Mouse (Mus musculus) olfactory bulb, adult 2 months (tissue): ENCODE results near the gene Pou6f2.

Experiments
- CTCF ChIP-seq: fragments of 200-500 bp; IDR thresholded peaks from 2 replicates; pipeline ENCODE4 v1.5.1; 2012; ENCODE audit warnings: low read depth, mild to moderate bottlenecking, low read length, moderate library complexity; ENCODE audit not compliant: insufficient read depth
- POLR2A ChIP-seq: fragments of 200-500 bp; IDR thresholded peaks from 2 replicates; pipeline ENCODE4 v1.6.1; 2012; ENCODE audit warnings: mild to moderate bottlenecking, low read depth, low read length, moderate library complexity; ENCODE audit not compliant: insufficient read depth

DNA sequence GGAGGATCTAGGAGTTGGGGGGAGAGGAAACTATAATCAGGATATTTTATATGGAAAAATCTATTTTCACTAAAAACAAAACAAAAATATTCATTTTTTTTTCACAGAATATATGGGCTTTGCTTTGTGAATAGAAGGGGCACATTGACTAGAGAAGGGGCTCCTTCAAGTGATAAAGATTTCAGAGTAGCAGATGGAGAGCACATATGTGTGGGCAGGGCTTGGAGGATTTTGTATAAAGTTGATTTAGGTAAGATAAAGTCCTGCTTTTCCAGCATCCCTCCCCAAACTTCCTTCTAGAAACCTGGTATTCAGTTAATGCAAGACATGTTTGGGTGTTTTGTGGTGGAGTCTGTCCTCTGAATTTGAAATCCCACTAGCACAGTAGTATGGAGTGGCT, 266.2 kb downstream of the Pou6f2 start:
- no peak for TF ChIP-seq CTCF
- no peak for TF ChIP-seq POLR2A
